Mouse (Mus musculus): ENCODE measurements around the gene Cblc.
A peak's percentile ranks its signal among the peaks of the same experiment; 100 is the strongest.

Cblc gene

GRCm38 (mm10) chr7:19796697-19797588, at the start of gene Cblc:
Gene Cblc (minus strand): TSS chr7:19796809.
- DNase-seq (ENCODE audit: low spot score) = peak; percentile 81

- DNase-seq (ENCODE audit: low spot score) = no peak
Observed at GRCm38 (mm10) chr7:19844521-19845171, 48.0 kb upstream of the Cblc start.

- peak; percentile 71 for DNase-seq (ENCODE audit: low spot score)
Observed at GRCm38 (mm10) chr7:19843561-19843960, 47.0 kb upstream of the Cblc start.

- DNase-seq (ENCODE audit: low spot score) = no peak
Observed at GRCm38 (mm10) chr7:19842885-19843504, 46.4 kb upstream of the Cblc start.

- no peak for DNase-seq (ENCODE audit: low spot score)
Observed at GRCm38 (mm10) chr7:19841686-19842413, 45.2 kb upstream of the Cblc start.

DNA sequence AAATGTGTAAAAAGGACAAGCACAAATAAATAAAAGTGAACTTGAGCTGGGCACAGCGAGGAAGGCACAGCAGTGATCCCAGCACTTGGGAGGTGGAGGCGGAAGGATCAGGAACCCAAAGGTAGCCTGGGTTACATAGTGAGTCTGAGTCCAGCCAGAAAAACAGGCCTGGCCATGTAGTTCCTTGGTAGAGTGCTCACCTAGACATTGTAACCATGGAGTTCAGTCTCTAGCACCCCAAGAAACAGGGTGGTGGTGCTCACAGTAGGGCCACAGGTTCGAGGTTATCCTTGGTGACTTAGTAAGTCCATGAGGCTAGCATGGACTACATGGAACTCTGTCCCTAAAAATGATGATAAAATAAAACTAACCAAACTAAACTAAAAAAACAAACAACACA, 44.3 kb upstream of the Cblc start:
- DNase-seq (ENCODE audit: low spot score) = no peak

DNA sequence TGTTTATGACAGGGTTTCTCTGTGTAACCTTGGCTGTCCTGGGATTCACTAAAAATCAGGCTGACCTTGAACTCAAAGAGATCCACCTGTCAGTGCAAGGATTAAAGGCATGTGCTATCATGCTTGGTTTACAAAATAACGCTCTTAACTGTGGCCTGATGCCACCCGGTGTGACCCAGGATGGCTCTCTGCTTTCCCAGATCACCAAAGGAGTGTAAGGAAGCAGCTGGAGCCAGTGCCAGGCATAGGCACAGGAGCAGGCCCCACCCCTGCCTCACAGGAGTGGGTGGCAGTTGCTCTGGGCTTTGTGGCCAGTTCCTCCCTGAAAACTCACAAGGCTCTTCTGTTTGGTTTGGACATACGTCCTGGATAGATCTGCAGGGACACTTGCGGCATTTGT, 43.8 kb upstream of the Cblc start:
- no peak for DNase-seq (ENCODE audit: low spot score)

DNA sequence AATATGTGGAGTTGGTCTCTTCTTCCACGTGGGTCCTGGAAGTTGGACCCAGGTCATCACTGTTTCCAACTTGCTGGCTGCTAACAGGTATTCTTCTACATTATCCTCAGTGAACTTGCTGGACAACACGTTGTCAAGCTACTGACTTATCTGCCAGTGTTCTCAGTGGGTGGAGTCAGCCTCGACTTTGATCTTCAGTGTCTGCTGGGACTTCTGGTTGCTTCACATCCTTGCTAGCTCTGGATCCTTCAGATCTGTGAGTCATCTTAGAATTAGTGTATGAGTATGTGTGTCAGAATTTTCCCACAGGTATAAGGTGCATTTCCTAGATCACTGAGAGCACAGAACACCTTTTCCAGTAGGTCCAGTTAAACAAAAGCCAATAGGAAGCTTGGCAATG, 40.2 kb upstream of the Cblc start:
- no peak for DNase-seq (ENCODE audit: low spot score)

- DNase-seq (ENCODE audit: low spot score) = no peak
Observed at GRCm38 (mm10) chr7:19834055-19834454, 37.4 kb upstream of the Cblc start.

DNA sequence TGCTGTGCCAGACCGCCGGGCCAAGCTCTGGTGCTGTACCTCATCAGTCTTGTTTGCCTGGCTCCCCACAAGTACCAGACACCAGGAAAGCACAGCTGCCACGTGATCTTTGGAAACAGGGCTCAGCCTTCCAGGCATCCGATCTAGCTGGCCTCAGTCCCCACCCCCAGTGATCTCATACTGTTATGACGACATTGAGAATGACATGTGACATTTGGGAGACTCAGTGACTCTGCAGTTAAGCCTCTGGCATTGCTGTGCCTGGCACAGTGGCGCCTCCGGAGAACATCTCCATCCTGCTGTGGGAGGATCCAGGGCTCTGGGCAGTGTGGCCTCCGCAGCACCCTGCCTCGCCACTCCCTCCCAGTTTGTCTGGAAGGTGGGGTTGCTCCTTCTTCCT, 35.2 kb upstream of the Cblc start:
- no peak for DNase-seq (ENCODE audit: low spot score)

- no peak for DNase-seq (ENCODE audit: low spot score)
Observed at GRCm38 (mm10) chr7:19830682-19831156, 34.1 kb upstream of the Cblc start.

- no peak for DNase-seq (ENCODE audit: low spot score)
Observed at GRCm38 (mm10) chr7:19829694-19830093, 33.1 kb upstream of the Cblc start.

DNA sequence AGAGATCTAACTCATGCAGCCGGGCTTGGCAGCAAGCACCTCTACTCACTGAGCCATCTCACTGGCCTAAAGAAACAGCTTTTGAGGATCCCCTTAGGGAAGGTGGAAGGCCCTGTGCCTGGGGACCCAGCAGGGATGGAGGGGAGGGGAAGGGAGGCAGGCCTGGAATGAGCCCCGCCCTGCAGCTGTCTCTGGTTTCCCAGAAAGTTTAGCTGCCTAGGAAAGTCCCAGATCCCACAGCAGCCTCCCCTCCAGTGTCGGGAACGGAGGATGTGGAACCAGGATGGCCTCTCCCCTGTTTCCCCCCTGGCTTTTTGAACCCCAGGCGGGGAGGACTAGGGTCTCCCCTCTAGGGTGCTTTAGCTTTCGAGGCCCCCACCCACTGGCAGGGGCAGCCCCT, 30.1 kb upstream of the Cblc start:
- no peak for DNase-seq (ENCODE audit: low spot score)

DNA sequence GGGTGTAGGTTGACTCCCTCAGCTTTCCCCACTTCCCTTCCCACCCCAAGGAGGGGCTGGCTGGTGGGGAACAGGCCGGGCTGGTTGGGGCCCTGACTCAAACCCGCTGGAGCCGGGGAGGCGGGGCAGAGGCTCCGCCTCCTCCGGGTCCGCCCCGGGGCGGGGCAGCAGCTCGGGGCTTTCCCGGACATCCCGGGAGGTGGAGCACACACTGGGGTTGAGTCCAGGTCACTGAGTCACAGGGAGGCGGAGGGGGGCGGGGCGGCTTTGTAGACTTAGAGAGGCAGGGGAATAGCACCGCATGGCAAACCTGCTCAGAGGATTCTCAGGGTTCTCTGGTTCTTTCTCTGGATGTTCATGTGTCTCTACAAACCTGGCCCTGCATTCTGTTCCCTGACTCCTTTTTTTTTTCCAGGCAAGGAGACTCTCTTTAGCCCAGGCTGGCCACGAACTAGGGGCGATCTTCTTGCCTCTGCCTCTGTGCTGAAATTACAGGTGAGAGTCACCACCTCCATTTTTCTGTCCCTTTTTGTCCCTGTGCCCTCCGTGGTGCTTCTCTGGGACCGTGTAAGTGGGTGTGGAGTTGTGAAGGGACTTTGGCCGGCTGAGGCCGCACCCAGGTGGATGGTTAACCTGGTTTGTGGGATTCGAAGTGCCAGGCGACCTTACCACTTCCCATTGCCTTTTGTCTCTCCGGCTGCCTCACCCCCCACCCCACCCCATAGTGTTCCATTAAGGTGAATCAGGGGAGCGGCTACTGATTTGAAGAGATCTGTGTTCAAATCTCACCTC, 27.8 kb upstream of the Cblc start:
- peak; percentile 65 for DNase-seq (ENCODE audit: low spot score)

- peak; percentile 30 for DNase-seq (ENCODE audit: low spot score)
Observed at GRCm38 (mm10) chr7:19823256-19824181, 26.9 kb upstream of the Cblc start.

DNA sequence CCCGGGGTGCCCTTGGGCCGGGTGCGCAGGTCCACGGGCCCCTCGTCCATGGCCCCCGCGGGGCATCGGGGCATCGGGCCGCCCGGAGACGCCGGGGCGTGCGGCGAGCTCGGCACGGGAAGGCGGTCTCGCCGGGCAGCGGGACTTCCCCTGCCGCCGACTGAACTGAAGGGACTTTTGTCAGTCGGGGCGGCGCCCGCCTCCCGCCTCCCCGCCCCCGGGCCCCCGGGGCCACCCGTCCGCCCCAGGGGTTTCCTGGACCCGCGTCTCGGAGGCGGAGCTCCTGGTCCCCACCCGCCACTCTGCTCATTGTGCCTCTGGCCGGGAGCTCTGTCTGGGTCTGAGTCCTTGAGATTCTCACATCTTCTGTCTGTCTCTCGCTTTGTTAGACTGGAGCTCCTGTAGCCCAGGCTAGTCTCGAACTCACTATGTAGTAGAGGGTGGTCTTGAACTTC, 26.0 kb upstream of the Cblc start, which contains the start of gene Bcl3:
TSS of gene Bcl3 (minus strand) at position 167 of the 455 bp plus-strand sequence.
- DNase-seq (ENCODE audit: low spot score) = no peak

DNA sequence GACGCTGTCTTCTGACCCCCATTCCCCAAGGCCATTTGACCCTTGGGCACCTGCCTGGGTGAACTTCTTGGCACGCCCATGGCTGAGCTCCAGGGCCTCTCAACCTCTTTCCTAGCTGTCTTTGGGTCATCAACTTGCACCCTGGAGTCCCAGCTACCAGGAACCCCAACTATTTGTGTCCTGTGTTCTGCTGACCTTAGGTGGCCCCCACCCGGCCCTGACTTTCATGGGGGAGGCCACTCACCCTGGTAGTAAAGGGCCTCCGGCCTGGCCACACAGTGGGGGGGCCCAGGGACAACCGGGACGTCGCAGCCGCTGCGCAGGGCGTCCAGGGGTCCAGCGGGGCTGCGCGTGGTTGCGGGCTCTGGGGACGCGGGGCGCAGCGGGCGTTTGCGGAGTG, 25.6 kb upstream of the Cblc start:
- no peak for DNase-seq (ENCODE audit: low spot score)

GRCm38 (mm10) chr7:19821633-19822032, 25.0 kb upstream of the Cblc start:
- DNase-seq (ENCODE audit: low spot score) = no peak

- DNase-seq (ENCODE audit: low spot score) = no peak
Observed at GRCm38 (mm10) chr7:19820347-19821048, 23.9 kb upstream of the Cblc start.
